18 mouse cellular contexts compared by ENCODE assay signal in genomic region chr15:86231170-86231569, GRCm38 (mm10).
"Had no signal": no experiment of that assay in that cellular context is flagged by ENCODE, and none has a peak within 500 bp of the region (broad histone marks: within the 10 kb centered on the region; RNA-seq: fewer than 3 reads in every experiment).

No protein-coding gene starts in this region.

- DNase-seq: gastrocnemius, adult 2 months; gastrocnemius, postnatal 10 days; gastrocnemius, postnatal 25 days; heart, adult 18-20 months; heart, postnatal 10 days; kidney, adult 18-20 months; liver; liver, embryonic 13.5 days had no signal

- H3K4me1 ChIP-seq: intestine, embryonic 15.5 days had no signal

- H3K27ac ChIP-seq: gastrocnemius, adult 2 months; heart, embryonic 10.5 days; hindbrain, embryonic 10.5 days; hindbrain, embryonic 12.5 days; hindbrain, embryonic 14.5 days; intestine, embryonic 15.5 days; layer of hippocampus, adult 2 months; left cerebral cortex, adult 2 months; limb, embryonic 10.5 days; limb, embryonic 12.5 days; liver, embryonic 13.5 days had no signal

- H3K36me3 ChIP-seq: heart, embryonic 12.5 days; hindbrain, embryonic 12.5 days had no signal

- H3K4me3 ChIP-seq: gastrocnemius, adult 2 months; heart, embryonic 10.5 days; heart, embryonic 12.5 days; hindbrain, embryonic 10.5 days; hindbrain, embryonic 12.5 days; intestine, embryonic 15.5 days; layer of hippocampus, adult 2 months; left cerebral cortex, adult 2 months; limb, embryonic 10.5 days; limb, embryonic 12.5 days; liver, embryonic 13.5 days had no signal

- H3K27me3 ChIP-seq: heart, embryonic 12.5 days; hindbrain, embryonic 12.5 days; intestine, embryonic 15.5 days; limb, embryonic 12.5 days; liver, embryonic 13.5 days had no signal
